Mouse (Mus musculus) left cerebral cortex, postnatal 36 days (tissue): ENCODE measurements around the gene Rsg1. TPM values are rescaled to one million over a fixed set of nuclear protein-coding genes. Genes with fewer than 3 reads are reported as not detected.

ENCODE experiments used
- DNase-seq, 2 experiments: peaks; one replicate each; pipeline ENCODE4 v3.0.0; 2021 to 2022; ENCODE audit warnings: low spot score in 2 of 2, mixed read lengths in 1 of 2
- intact Hi-C: fragments of 180-260 bp; cut with DNase I; formaldehyde crosslinking; loops from one replicate; pipeline ENCODE4 v1.15.1; 2025
- total RNA-seq, 2 experiments: library from RNA; stranded (reverse); gene quantifications; 2 replicates each; pipeline ENCODE4 v1.2.3; 2021

Gene Rsg1
- total RNA-seq, 2 experiments from 2014 or later = 3.2 to 3.3 TPM

DNA sequence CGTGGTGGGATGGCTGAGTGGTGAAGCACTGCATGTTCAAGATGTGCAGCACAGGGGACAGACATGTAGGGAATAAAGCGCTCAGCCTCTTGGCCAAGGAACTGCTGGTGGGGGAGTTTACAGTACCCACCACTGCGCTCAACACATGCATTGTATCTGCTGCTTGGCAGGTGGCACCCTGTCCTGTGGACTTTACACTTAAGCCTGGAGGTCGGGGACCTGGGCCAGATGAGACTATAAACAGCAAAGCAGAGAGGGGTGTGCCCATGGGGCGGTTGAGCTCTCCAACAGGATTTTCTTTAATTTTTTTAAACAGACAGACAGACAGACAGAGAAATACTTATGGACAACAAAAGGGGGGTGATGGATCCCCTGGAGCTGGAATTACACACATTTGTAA is 6.7 kb upstream of the Rsg1 start:
- no peak for DNase-seq
- intact Hi-C loops = no loop called here

DNA sequence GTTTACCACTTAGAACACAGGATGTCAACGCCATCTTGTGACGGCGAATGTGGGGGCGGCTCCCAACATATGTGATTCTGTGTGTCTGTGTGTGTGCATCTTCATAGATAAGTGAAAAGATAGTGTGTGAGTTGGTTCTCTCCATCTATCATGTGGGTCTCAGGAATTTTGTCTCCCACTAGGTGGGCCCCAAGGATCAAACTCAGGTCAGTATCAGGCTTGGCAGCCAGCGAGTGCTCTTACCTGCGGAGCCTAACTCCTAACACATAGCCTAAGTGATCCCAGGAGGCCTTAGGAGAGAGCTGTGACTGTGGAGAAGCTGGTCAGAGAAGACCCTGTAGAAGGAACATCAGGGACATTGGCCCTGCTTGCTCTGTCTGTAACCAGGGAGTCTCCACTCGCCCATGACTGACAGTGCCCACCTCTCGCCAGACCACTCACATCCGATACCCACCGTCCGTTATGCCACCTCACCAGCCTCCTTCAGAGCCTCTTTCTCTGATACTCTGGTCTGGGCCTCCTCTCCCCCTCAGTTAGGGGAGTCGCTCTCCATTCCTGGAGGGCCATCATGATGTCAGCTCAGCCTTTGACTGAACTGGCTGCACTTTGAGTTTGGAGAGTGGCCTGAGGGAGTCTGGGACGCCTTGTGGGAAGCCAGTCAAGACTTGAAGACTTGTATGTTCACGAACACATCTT is 3.1 kb upstream of the Rsg1 start:
- DNase-seq = no peak
- intact Hi-C loops = no loop called here

DNA sequence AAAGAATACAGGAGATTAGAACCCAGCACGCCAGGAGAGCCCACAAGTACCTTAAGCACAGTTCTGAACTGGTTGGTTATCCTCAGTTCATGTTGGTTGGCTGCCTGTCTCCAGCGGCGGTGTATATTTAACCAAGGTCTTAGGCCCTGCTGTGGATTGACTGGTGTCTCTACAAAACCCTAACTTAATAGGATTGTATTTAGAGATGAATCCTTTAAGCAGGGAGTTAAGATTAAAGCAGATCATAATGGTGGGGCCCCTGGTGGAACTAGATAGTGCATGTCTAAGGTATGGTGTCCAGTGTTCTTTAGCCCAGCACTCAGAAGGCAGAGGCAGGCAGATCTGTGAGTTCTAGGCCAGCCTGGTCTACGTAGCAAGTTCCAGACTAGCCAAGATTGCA is 2.1 kb upstream of the Rsg1 start:
- no peak for DNase-seq
- intact Hi-C loops = no loop called here

DNA sequence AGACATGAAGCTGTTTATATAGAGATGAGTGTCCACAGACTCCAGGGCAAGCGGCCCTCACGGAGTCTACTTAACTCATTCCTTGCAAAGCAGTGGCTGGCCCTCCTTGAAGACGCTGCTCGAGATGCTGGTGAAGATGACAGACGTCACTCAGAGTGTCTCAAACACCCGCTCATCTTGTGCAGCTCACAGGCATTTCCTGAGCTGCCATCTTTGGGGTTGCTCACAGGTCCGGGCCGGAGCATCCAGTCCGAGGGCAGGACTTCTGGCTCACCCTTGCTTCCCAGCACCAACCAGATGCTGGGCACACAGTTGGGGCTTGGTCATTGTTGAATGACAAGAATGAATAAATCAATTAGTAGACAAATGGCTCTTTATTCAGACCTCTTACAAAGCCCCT is 864 bp upstream of the Rsg1 start:
- DNase-seq = no peak
- intact Hi-C loops = no loop called here

DNA sequence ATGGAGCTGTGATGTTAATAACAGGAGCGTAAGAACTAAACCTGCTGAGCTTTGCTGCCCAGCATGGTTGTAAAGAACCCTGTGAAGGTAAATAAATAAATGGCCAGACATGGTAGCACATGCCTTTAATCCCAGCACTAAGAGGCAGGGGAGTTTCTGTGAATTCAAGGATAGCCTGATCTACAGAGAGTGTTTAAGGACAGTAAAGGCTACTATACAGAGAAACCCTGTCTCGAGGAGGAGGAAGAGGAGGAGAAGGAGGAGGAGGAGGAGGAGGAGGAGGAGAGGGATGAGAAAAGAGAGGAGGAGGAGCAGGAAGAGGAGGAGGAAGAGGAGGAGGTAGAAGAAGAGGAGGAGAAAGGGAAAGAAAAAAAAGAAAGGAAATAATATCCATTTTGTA is 414 bp upstream of the Rsg1 start:
- intact Hi-C loops = no loop called here
- DNase-seq = no peak

DNA sequence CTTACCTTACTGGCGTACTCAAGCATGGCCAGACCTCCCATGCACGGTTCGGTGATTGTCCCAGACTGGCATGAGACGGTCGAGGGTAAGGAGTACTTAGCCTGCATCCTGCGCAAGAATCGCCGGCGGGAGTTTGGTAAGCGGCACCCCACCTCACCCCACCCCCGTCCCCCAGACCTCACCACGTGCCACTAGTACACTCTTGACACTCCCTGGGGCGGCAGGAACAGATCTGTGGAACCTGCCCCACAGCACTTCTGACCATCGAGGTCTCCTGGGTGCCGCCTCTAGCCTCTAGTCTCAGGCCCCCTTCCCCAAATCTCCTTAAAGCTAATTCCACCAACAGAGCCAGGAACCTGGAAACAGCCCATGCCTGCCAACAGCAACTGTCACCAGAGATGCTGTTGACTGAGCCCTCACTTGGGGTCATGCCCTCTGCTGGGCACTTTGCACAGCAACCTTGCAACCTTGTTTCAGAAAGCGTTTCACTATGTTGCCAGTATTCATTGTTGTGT is 638 bp downstream of the Rsg1 start:
- no peak for DNase-seq

DNA sequence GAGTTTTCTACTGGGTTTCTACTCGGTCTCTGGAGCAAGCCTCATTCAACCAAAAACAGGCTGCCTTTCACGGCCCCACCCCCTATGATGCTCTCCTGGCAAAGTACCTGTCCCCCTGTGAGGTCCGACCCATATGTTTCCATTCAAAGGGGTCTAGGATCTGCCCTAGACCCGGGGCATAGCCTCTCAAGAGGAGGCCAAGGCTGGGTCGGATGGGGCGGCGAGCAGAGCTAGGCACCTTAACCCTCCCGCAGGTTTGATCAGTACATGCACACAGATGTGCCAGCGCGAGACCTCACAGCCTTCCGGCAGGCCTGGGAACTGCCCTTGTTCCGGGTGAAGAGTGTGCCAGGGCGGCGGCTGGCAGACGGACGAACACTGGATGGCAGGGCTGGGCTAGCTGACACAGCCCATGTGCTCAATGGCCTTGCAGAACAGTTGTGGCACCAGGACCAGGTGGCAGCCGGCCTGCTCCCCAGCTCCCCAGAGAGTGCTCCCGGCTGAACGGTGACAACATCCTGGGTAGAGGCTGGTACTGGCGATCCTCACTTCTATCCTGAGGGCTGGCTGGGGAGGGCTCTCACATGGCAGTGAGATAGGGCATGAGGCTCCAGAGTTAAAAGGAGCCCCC is 5.9 kb downstream of the Rsg1 start:
- DNase-seq = no peak
- intact Hi-C loops = no loop called here

More for the DNA sequence above, 638 bp downstream of the Rsg1 start:
- intact Hi-C loops = no loop called here

DNA sequence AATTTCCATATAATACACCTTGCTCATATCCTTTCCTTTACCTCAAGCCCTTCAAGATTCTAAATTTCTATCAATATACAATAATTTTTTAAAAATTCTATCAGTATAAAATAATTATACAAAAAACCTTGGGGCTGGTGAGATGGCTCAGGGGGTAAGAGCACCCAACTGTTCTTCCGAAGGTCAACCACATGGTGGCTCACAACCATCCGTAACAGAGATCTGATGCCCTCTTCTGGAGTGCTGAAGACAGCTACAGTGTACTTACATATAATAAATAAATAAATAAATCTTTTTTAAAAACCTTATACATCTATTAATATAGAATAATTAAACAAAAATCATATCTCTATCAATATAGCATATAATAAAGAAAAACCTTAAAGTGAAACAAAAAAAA is 8.1 kb downstream of the Rsg1 start:
- intact Hi-C loops = no loop called here
- no peak for DNase-seq

DNA sequence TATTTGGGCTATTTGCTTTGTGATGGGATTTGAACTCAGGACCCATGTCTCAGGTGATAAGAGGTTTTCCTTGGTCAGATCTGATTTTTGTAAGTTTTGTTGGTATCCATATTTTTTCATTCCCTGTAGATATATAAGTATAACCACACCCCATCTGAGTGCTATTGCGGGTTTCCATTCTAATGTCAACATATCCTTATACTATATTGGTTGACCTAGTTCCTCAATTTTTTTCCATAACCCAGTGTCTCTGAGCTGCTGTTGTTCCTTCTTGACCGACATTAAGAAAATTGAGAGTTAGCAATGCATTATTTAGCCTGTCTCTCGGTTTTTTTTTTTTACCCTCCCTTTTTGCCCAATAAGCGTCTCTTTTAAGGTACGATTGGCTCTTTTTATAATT is 9.0 kb downstream of the Rsg1 start:
- intact Hi-C loops = no loop called here
- DNase-seq = no peak

DNA sequence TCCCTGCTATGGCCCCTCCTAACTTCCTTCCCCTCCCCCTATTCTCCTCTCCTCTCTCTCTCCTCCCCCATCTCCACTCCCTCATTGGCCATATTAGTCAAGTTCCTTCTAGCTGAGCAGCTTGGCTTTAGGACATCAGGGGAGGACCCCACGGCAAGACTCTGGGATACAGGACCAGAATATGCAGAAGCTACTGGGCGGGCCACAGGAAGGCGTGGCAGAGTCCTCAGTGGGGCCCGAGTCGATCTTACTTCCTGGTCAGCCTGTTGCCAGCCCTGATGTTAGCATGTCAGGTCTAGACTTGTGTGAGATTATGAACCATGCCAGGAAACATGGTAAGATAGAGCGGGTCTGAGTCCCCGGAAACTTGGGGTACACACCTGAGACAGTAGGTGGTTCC is 14.9 kb downstream of the Rsg1 start:
- no peak for DNase-seq
- intact Hi-C loops = no loop called here

DNA sequence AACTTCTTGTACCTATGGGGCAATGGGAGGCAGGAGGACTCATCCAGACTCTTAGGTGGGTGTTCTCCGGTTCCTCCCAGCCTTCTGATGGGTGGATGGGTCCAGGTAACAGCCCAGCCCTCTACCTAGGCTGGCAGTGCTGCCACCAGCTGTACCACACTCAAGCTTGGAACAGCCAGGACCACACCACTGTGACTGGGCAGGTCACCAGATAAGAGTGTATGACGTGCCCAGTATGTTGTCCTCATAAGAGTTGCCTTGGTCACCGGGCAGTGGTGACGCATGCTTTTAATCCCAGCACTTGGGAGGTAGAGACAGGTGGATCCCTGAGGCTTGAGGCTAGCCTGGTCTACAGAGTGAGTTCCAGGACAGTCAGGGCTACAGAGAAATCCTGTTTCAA is 19.4 kb downstream of the Rsg1 start:
- DNase-seq = no peak
- intact Hi-C loops = no loop called here

DNA sequence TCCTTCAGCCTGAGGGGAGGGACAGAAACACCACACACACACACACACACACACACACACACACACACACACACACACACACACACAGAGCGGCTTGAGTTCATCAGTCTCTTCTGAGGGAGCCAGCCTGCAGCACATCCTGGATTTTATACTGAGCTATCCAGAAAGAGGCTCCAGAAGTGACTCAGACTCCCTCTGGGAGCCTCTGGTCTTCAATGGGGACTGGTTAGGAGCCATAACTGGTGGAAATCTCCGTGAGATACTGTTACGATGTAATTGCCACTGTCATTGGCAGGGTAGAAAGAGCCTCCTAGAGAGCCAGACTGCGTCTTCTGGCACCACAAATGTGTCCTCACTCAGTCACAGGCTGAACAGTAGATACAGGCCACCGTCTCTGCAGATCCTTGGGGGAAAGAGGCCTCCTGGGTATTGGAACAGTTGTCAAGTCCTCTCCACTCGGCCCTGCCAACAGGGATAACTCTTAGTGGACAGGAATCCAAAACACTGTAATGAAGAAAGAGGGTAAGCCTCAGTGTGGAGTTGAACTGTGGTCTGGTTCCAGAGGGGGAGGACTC is 21.9 kb downstream of the Rsg1 start:
- intact Hi-C loops = no loop called here
- DNase-seq = no peak

DNA sequence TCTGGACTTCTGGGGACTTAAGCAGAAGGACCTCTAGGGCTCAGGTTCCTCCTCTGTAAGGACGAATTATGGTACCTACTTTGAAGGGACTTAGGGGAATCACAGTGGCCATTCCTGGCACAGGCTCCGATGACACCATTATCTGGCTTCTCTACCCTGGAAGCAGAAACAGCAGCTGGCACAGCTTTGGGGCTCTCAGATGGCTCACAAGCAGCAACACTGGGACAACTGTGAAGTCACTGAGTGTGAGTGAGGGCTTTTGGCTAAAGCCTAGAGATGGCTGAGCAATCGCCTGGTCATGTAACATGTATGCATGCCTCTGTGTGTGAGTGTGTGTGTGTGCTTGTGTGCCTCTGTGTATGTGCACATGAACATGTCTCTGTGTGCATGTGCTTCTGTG is 23.1 kb downstream of the Rsg1 start:
- no peak for DNase-seq
- intact Hi-C loops = no loop called here

DNA sequence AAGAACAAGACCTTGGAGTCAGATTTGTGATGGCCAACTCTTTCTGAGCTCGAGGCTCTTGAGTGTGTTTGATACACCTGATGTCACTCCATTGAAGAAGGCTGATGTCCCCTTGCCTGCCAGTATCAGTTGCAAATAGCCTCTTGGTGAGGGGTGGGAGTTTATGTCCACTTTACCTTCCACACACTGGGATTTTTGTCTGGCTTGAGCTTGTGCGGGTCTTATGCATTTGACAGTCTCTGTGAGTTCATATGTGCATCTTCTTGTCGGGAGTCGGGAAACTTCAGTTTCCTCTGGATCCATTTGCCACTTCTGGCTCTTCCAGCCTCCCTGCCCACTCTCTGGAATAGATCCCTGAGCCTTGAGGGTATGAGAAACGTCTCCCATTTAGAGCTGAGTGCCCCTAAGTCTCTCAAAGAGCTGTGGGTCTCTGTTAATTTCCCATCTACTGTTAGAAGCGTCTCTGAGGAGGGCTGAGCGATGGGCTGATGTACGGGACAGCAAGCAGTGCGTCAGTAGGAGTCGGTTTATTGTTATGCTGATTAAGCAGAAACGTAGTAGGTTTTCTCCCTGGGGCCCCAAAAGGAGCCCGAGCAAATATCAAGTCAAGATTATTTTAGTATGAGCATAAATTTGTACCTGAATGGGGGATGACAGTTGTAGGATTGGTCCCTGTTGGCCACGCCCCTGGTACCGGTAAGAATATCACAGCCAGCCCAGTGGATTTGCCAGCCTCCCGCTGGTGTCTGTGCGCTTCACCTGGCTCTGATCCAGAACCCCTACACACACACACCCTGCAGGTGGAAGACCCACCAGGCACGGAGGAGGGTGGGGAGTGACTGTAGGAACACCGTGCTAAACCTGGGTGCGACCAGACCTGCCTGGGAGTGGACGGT is 25.0 kb downstream of the Rsg1 start:
- intact Hi-C loops = no loop called here
- DNase-seq = no peak

DNA sequence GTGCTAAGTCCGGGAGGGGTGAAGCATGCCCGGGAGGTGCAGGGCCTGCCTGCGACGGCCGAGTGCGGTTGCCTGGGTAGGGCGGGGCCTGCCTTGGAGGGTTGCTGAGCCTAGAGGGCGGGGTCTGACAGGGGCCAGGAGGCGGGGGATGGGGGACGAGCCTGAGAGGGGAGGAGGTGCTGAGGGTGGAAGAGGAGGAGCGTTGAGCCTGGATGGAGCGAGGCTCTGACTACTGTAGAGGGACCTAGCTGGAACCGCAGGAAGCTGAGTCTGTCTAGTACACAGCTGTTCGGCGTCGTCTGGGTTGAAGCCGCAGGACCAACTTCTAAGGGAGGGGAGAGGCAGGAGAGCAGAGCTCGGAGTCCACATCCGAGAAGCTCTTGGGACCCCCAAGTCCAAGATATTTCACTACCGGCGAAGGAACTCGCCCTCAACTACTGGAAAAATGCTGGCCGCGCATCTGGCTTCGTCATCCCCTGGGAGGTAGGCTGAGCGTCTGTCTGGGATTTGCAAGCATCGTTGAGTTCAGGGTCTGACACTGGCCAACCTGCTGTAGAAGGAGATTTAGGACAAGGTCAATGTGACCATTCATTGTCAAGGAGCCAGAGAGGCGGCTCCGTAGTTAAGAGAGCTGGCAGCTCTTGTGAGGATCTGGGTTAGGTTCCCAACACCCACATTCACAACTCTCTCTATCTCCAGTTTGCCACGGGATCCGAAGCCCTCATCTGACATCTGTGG is 25.8 kb downstream of the Rsg1 start, which contains the start of gene Arhgef19:
Arhgef19 (plus strand) TSS at position 112 of the 738 bp plus-strand sequence.
- intact Hi-C loops = loop anchor here (10.0 kb wide), 1 partner anchor 95 kb away; the partner anchor contains the start of gene Fbxo42
- DNase-seq = peak; percentile 28 to 50

DNA sequence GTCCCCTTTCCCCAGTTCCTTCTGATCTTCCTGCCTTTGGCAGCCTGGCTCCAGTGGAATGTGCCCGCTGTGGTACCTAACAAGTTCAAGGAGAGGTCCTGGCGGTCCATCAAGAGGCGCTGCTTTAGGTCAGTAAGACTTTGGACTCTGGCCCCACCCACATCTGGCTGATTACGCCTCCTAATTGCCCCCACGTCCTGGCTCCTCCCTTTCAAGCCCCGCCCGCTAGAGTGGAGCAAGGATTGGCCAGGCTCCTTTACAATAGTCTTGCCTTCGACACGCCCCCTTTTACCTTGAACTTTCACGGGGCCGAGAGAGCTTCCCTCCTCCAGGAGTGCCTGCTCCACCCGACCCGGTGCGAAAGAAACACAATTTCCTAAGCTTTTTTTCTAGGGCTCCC is 26.9 kb downstream of the Rsg1 start:
- DNase-seq = no peak
- intact Hi-C loops = loop anchor here (10.0 kb wide), 1 partner anchor 96 kb away; the partner anchor contains the start of gene Fbxo42

DNA sequence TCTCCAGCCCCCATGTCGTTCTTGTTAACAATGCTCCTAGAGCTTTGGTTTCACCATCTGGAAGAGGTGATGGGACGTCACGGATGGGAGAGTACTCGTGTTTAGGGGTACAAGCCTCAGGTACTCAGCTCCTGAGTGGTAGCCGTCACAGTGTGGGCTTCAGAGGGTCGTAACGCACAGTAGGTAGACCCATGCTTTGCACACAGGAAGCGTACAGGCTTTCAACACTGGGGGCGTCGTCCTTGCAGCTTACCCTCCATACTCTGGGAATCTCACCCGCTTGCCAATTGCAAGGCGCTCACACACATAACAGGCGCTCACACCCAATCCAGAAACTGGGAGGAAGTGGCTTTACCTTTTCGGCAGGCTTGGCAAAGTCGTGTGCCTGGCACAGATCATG is 28.1 kb downstream of the Rsg1 start:
- intact Hi-C loops = loop anchor here (10.0 kb wide), 1 partner anchor 97 kb away; the partner anchor contains the start of gene Fbxo42
- DNase-seq = no peak

DNA sequence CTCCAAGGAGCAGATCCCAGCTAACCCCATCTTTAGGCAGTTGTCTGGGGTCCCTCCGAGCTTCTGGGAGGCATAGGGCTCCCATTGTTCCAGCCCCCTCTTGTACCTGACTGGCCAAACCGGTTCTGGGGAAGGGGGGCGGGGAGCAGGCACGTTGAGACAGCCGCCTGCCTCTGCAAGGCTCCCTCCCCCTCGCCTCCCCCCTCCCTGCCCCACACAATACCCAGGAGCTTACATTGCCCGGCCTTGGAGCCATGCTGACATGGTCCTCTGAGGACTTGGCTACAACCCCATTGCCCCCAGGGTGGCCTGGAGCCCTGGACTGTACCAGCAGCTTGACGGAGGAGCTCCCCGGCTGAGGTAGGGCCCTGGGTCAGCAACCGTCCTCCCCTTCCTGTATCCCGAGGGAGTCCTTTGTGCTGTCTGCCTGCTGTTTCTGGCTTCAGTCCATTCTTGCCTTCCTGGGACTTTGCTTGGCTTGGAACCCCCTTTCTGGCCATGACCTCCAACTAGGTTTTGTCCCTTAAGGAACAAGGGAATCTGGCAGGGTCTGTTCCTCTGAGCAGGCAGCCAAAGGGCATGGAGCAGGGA is 29.0 kb downstream of the Rsg1 start:
- DNase-seq = no peak
- intact Hi-C loops = loop anchor here (10.0 kb wide), 1 partner anchor 98 kb away; the partner anchor contains the start of gene Fbxo42

DNA sequence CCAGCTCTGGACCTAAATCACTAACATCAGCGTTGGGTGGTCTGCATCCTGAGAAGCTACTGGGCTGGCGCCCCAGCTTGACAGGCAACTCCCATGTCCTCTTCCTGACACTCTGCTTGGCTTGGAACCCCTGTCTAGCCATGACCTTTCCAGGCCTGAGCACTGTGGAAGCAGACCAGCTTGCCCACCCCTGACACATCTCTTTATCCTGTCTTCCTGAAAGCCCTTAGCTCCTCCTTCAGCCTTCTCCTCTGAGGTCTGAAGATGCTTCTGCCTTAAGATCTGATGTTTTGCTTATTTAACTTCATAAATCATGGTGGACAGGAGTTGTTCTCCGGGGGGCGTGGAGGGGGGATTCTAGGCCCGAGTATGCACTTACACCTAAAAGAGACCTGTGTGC is 29.9 kb downstream of the Rsg1 start:
- no peak for DNase-seq
- intact Hi-C loops = loop anchor here (10.0 kb wide), 1 partner anchor 99 kb away; the partner anchor contains the start of gene Fbxo42
